In genomic region chr12:113222748-113223147, GRCm38 (mm10) we compare ENCODE assay signal across 9 mouse cellular contexts. TPM values are rescaled to one million over a fixed set of nuclear protein-coding genes. Genes with fewer than 3 reads are reported as not detected.
A peak's percentile ranks its signal among the peaks of the same experiment; 100 is the strongest.
DNase-seq lines count a peak whose midpoint lies in the region; ATAC-seq and TF ChIP-seq lines count a peak whose summit lies in the region.
"Had no signal": no experiment of that assay in that cellular context is flagged by ENCODE, and none has a peak within 500 bp of the region (broad histone marks: within the 10 kb centered on the region; RNA-seq: fewer than 3 reads in every experiment).

No protein-coding gene starts in this region.

- ATAC-seq in heart, embryonic 12.5 days (ENCODE audit: insufficient number of reproducible peaks, low FRiP score) = peak; percentile 54
- ATAC-seq in kidney, postnatal 0 days (replicated peaks; ENCODE audit: low FRiP score, low read depth) = peak; percentile 38; the same call in 1 of the 2 replicates
- ATAC-seq in liver, embryonic 16.5 days (ENCODE audit: low read depth) = peak; percentile 9; the same call in 1 of the 2 replicates
- peak; percentile 36 for ATAC-seq in neural tube, embryonic 11.5 days (ENCODE audit: insufficient read depth, low FRiP score, low TSS enrichment)

- DNase-seq in right cerebral cortex, adult 18-20 months = peak; percentile 66
- DNase-seq in right cerebral cortex, postnatal 36 days (ENCODE audit: low spot score in 2 of 2) = no peak
- peak; percentile 55 for DNase-seq in embryo, embryonic 11 days
- peak; percentile 44 for DNase-seq in kidney, postnatal 0 days (ENCODE audit: low spot score)
- DNase-seq in neural tube, embryonic 11.5 days (ENCODE audit: low spot score) = peak; percentile 65
- peak; percentile 75 for DNase-seq in thymus, adult 2 months

- no peaks in the 10 kb centered on the region for H3K9me3 ChIP-seq in heart, embryonic 12.5 days (replicated peaks)
- H3K9me3 ChIP-seq in kidney, postnatal 0 days (replicated peaks; ENCODE audit: low read length) = no peaks in the 10 kb centered on the region
- no peaks in the 10 kb centered on the region for H3K9me3 ChIP-seq in liver, embryonic 16.5 days (replicated peaks; ENCODE audit: control insufficient read depth, low read length)
- H3K9me3 ChIP-seq in neural tube, embryonic 11.5 days (ENCODE audit: control insufficient read depth, low read length) = no peaks in the 10 kb centered on the region
- H3K9me3 ChIP-seq: embryonic facial prominence, embryonic 15.5 days had no signal

- no peak overlapping the region for H3K27ac ChIP-seq in heart, embryonic 12.5 days (ENCODE audit: poor library complexity, severe bottlenecking)
- H3K27ac ChIP-seq in kidney, postnatal 0 days = no peak overlapping the region
- H3K27ac ChIP-seq in liver, embryonic 16.5 days (ENCODE audit: low read length) = no peak overlapping the region
- no peak overlapping the region for H3K27ac ChIP-seq in neural tube, embryonic 11.5 days (ENCODE audit: low read depth, low read length)
- no peak overlapping the region for H3K27ac ChIP-seq in thymus, adult 2 months (ENCODE audit: control insufficient read depth, insufficient read depth, low read length)
- H3K27ac ChIP-seq: embryonic facial prominence, embryonic 15.5 days had no signal

- 32% methylated on average over 6 of the region's 6 CpGs for WGBS in heart, embryonic 12.5 days
- 25% methylated on average over 6 of the region's 6 CpGs for WGBS in kidney, postnatal 0 days
- 26% methylated on average over 6 of the region's 6 CpGs for WGBS in liver, embryonic 16.5 days (ENCODE audit: insufficient replicate concordance)
- WGBS in neural tube, embryonic 11.5 days = 31% methylated on average over 6 of the region's 6 CpGs
- WGBS in thymus, adult 2 months = 18% methylated on average over 6 of the region's 6 CpGs

- TF ChIP-seq CTCF in kidney, postnatal 0 days (IDR thresholded peaks at IDR 0.05; ENCODE audit: low read depth) = peak; percentile 61; the same call in 1 of the 2 replicates
- peak; percentile 36; the same call in 1 of the 2 replicates for TF ChIP-seq CTCF in thymus, adult 2 months (IDR thresholded peaks at IDR 0.05; ENCODE audit: borderline replicate concordance, control insufficient read depth, extremely low read depth, insufficient read depth, low read length, poor library complexity)

- no peak overlapping the region for H3K4me2 ChIP-seq in heart, embryonic 12.5 days
- no peak overlapping the region for H3K4me2 ChIP-seq in kidney, postnatal 0 days (ENCODE audit: low read length)
- no peak overlapping the region for H3K4me2 ChIP-seq in liver, embryonic 16.5 days (ENCODE audit: low read depth, low read length)
- no peak overlapping the region for H3K4me2 ChIP-seq in neural tube, embryonic 11.5 days (ENCODE audit: low read depth)
- H3K4me2 ChIP-seq: embryonic facial prominence, embryonic 15.5 days had no signal

- no peak for TF ChIP-seq POLR2A in thymus, adult 2 months (IDR thresholded peaks at IDR 0.05; ENCODE audit: control insufficient read depth, extremely low read depth, insufficient read depth, low read length, poor library complexity)

- no peaks in the 10 kb centered on the region for H3K27me3 ChIP-seq in heart, embryonic 12.5 days (replicated peaks)
- H3K27me3 ChIP-seq in kidney, postnatal 0 days (ENCODE audit: insufficient read depth, low read length) = no peaks in the 10 kb centered on the region
- H3K27me3 ChIP-seq in liver, embryonic 16.5 days (ENCODE audit: control insufficient read depth, insufficient read depth, low read depth, low read length) = no peaks in the 10 kb centered on the region
- H3K27me3 ChIP-seq in neural tube, embryonic 11.5 days (ENCODE audit: control insufficient read depth, insufficient read depth, low read length) = no peaks in the 10 kb centered on the region
- no peaks in the 10 kb centered on the region for H3K27me3 ChIP-seq in thymus, adult 2 months (ENCODE audit: control insufficient read depth, insufficient read depth, low read length)
- H3K27me3 ChIP-seq: embryonic facial prominence, embryonic 15.5 days had no signal

- no peaks in the 10 kb centered on the region for H3K36me3 ChIP-seq in heart, embryonic 12.5 days
- no peaks in the 10 kb centered on the region for H3K36me3 ChIP-seq in kidney, postnatal 0 days (ENCODE audit: insufficient read depth, low read length)
- H3K36me3 ChIP-seq in liver, embryonic 16.5 days (ENCODE audit: control insufficient read depth, insufficient read depth) = no peaks in the 10 kb centered on the region
- H3K36me3 ChIP-seq in neural tube, embryonic 11.5 days (ENCODE audit: control insufficient read depth, insufficient read depth, low read length) = no peaks in the 10 kb centered on the region
- no peaks in the 10 kb centered on the region for H3K36me3 ChIP-seq in thymus, adult 2 months (ENCODE audit: control insufficient read depth, insufficient read depth, low read length)
- H3K36me3 ChIP-seq: embryonic facial prominence, embryonic 15.5 days had no signal

- H3K4me1 ChIP-seq in heart, embryonic 12.5 days (replicated peaks) = 0 out of 2 replicates have a peak, but pooled peaks cover 3% of the 10 kb centered on the region
- H3K4me1 ChIP-seq in kidney, postnatal 0 days (replicated peaks; ENCODE audit: insufficient read depth, low read length) = no peaks in the 10 kb centered on the region
- no peaks in the 10 kb centered on the region; the same call in 1 of the 2 replicates for H3K4me1 ChIP-seq in liver, embryonic 16.5 days (ENCODE audit: control insufficient read depth, low read depth, low read length)
- H3K4me1 ChIP-seq in neural tube, embryonic 11.5 days (ENCODE audit: control insufficient read depth, insufficient read depth, low read length) = no peaks in the 10 kb centered on the region
- H3K4me1 ChIP-seq in thymus, adult 2 months (replicated peaks; ENCODE audit: control insufficient read depth, insufficient read depth, low read length) = peaks cover under 1% of the 10 kb centered on the region
- H3K4me1 ChIP-seq: embryonic facial prominence, embryonic 15.5 days had no signal

- H3K4me3 ChIP-seq in heart, embryonic 12.5 days = no peak overlapping the region
- no peak overlapping the region for H3K4me3 ChIP-seq in kidney, postnatal 0 days (replicated peaks; ENCODE audit: low read depth, low read length)
- H3K4me3 ChIP-seq in liver, embryonic 16.5 days (ENCODE audit: low read depth, low read length) = no peak overlapping the region
- no peak overlapping the region for H3K4me3 ChIP-seq in neural tube, embryonic 11.5 days (ENCODE audit: low read depth, low read length)
- H3K4me3 ChIP-seq in thymus, adult 2 months (ENCODE audit: control insufficient read depth, insufficient read depth, low read length) = no peak overlapping the region
- H3K4me3 ChIP-seq: embryonic facial prominence, embryonic 15.5 days had no signal

- no peak overlapping the region for H3K9ac ChIP-seq in heart, embryonic 12.5 days
- H3K9ac ChIP-seq in kidney, postnatal 0 days (ENCODE audit: low read depth, low read length) = no peak overlapping the region
- no peak overlapping the region for H3K9ac ChIP-seq in liver, embryonic 16.5 days (ENCODE audit: low read depth, low read length)
- no peak overlapping the region for H3K9ac ChIP-seq in neural tube, embryonic 11.5 days (ENCODE audit: low read length)
- H3K9ac ChIP-seq: embryonic facial prominence, embryonic 15.5 days had no signal

RNA-seq across cellular contexts. Expression of gene Tmem121, which starts 37.0 kb away (rescaled TPM):
- 2.0 and 2.1 TPM in 2 replicates for polyA plus RNA-seq in heart, embryonic 12.5 days (2016; fragmentation: Nextera tagmentation; extraction: Ambion mirVana)
- polyA plus RNA-seq in kidney, postnatal 0 days (2015; fragmentation: Nextera tagmentation; extraction: Ambion mirVana) = 6.4 and 6.9 TPM in 2 replicates
- polyA plus RNA-seq in liver, embryonic 16.5 days (2015; fragmentation: Nextera tagmentation; extraction: Ambion mirVana) = 0.36 and 0.39 TPM in 2 replicates
- polyA plus RNA-seq in neural tube, embryonic 11.5 days (2014; fragmentation: Nextera tagmentation; extraction: Ambion mirVana) = 13.2 and 13.7 TPM in 2 replicates
- polyA plus RNA-seq in thymus, adult 2 months (2012; rRNA removed) = 47.6 and 60.9 TPM in 2 replicates

Comparison
In these comparisons a context has a peak if more than half of its experiments do, and no peak if none do; other contexts are left out.
1. DNase-seq: peak in right cerebral cortex, adult 18-20 months (single experiment), embryo, embryonic 11 days (single experiment), kidney, postnatal 0 days (single experiment), neural tube, embryonic 11.5 days (single experiment) and thymus, adult 2 months (single experiment); none in right cerebral cortex, postnatal 36 days (0 of 2).
2. Peak in every context shown above with its lines, with median percentiles within 50 percentile points of each other: ATAC-seq.